Mouse (Mus musculus): ENCODE results near the gene Slc10a6.
A peak's percentile ranks its signal among the peaks of the same experiment; 100 is the strongest.

The Slc10a6 gene

GRCm38 (mm10) chr5:103629111-103629764 is at the start of gene Slc10a6:
TSS of gene Slc10a6 (minus strand) at chr5:103629403.
- no peak for DNase-seq

- no peak for DNase-seq
Observed at GRCm38 (mm10) chr5:103678974-103679373, 49.8 kb upstream of the Slc10a6 start.

- DNase-seq: no peak
Observed at GRCm38 (mm10) chr5:103677894-103678293, 48.7 kb upstream of the Slc10a6 start.

- DNase-seq: no peak
Observed at GRCm38 (mm10) chr5:103676289-103676881, 47.2 kb upstream of the Slc10a6 start.

- DNase-seq: no peak
Observed at GRCm38 (mm10) chr5:103674482-103674881, 45.3 kb upstream of the Slc10a6 start.

- DNase-seq: no peak
Observed at GRCm38 (mm10) chr5:103673611-103674010, 44.4 kb upstream of the Slc10a6 start.

GRCm38 (mm10) chr5:103671858-103672257 is 42.7 kb upstream of the Slc10a6 start:
- no peak for DNase-seq

GRCm38 (mm10) chr5:103665876-103666275 is 36.7 kb upstream of the Slc10a6 start:
- DNase-seq: no peak

- no peak for DNase-seq
Observed at GRCm38 (mm10) chr5:103664932-103665331, 35.7 kb upstream of the Slc10a6 start.

- DNase-seq: no peak
Observed at GRCm38 (mm10) chr5:103659571-103659970, 30.4 kb upstream of the Slc10a6 start.

- no peak for DNase-seq
Observed at GRCm38 (mm10) chr5:103658921-103659320, 29.7 kb upstream of the Slc10a6 start.

GRCm38 (mm10) chr5:103655346-103656118 is 26.3 kb upstream of the Slc10a6 start, which contains the start of gene 1700016H13Rik:
TSS of gene 1700016H13Rik (minus strand) at chr5:103656010.
- DNase-seq: peak; percentile 65 to 66

- no peak for DNase-seq
Observed at GRCm38 (mm10) chr5:103654780-103655179, 25.6 kb upstream of the Slc10a6 start.

- no peak for DNase-seq
Observed at GRCm38 (mm10) chr5:103654225-103654624, 25.0 kb upstream of the Slc10a6 start.

- DNase-seq: no peak
Observed at GRCm38 (mm10) chr5:103647320-103647719, 18.1 kb upstream of the Slc10a6 start.

- no peak for DNase-seq
Observed at GRCm38 (mm10) chr5:103644167-103644566, 15.0 kb upstream of the Slc10a6 start.

- no peak for DNase-seq
Observed at GRCm38 (mm10) chr5:103637162-103637561, 8.0 kb upstream of the Slc10a6 start.

- no peak for DNase-seq
Observed at GRCm38 (mm10) chr5:103629854-103630580, 814 bp upstream of the Slc10a6 start.

GRCm38 (mm10) chr5:103628499-103628898 is 704 bp downstream of the Slc10a6 start:
- DNase-seq: no peak

GRCm38 (mm10) chr5:103624831-103625230 is 4.4 kb downstream of the Slc10a6 start:
- DNase-seq: no peak

- no peak for DNase-seq
Observed at GRCm38 (mm10) chr5:103622321-103622720, 6.9 kb downstream of the Slc10a6 start.

- no peak for DNase-seq
Observed at GRCm38 (mm10) chr5:103620301-103620973, 8.8 kb downstream of the Slc10a6 start.
